Mouse (Mus musculus) limb, embryonic 11.5 days (tissue): ENCODE measurements around the gene Ano6. TPM values are rescaled to one million over a fixed set of nuclear protein-coding genes. Genes with fewer than 3 reads are reported as not detected.

Experiments used
- ATAC-seq: fragments of 200-750 bp; cut with Nextera tagmentation; 2 replicates; pipeline ENCODE4 v1.8.0; 2017; ENCODE audit warnings: low read depth; ENCODE audit not compliant: insufficient number of reproducible peaks, low FRiP score, low TSS enrichment
- DNase-seq: peaks from one replicate; pipeline ENCODE4 v3.0.0-alpha.2; 2015; ENCODE audit warnings: low spot score
- H3K27ac ChIP-seq: fragments of 300-500 bp; sonication (generic); replicated peaks from 2 replicates; pipeline ENCODE4 v1.5.1; 2014; ENCODE audit warnings: low read depth, mild to moderate bottlenecking, low read length
- H3K27me3 ChIP-seq: fragments of 300-500 bp; sonication (generic); 2 replicates; pipeline ENCODE4 v1.6.1; 2014; ENCODE audit warnings: mild to moderate bottlenecking, low read length, mixed read lengths; ENCODE audit not compliant: control insufficient read depth, insufficient read depth
- H3K36me3 ChIP-seq: fragments of 300-500 bp; sonication (generic); 2 replicates; pipeline ENCODE4 v1.6.1; 2014; ENCODE audit warnings: mild to moderate bottlenecking, low read length, moderate library complexity, mixed read lengths; ENCODE audit not compliant: control insufficient read depth, insufficient read depth
- H3K4me1 ChIP-seq: fragments of 300-500 bp; sonication (generic); 2 replicates; pipeline ENCODE4 v1.6.1; 2014; ENCODE audit warnings: low read length, mixed read lengths; ENCODE audit not compliant: control insufficient read depth, insufficient read depth
- H3K4me2 ChIP-seq: fragments of 300-500 bp; sonication (generic); 2 replicates; pipeline ENCODE4 v1.6.1; 2014; ENCODE audit warnings: low read depth, mild to moderate bottlenecking, moderate library complexity; ENCODE audit not compliant: severe bottlenecking
- H3K4me3 ChIP-seq: fragments of 300-500 bp; sonication (generic); 2 replicates; pipeline ENCODE4 v1.5.1; 2014; ENCODE audit warnings: low read depth, low read length
- H3K9ac ChIP-seq: fragments of 300-500 bp; sonication (generic); 2 replicates; pipeline ENCODE4 v1.6.1; 2014; ENCODE audit warnings: mild to moderate bottlenecking, low read length
- H3K9me3 ChIP-seq: fragments of 300-500 bp; sonication (generic); 2 replicates; pipeline ENCODE4 v1.6.1; 2016; ENCODE audit warnings: low read length; ENCODE audit not compliant: control insufficient read depth
- WGBS: fragments of 180-500 bp; shearing (Covaris S2); extraction: QIAGEN DNeasy Blood & Tissue Kit; methylation state at CpG from one replicate; pipeline ENCODE4 v1.1.7; 2014; 5-methylcytosine and 5-hydroxymethylcytosine counted together
- polyA plus RNA-seq: library from polyadenylated mRNA; unstranded; fragments of >200 nt; fragmentation: Nextera tagmentation; extraction: Ambion mirVana; gene quantifications from 2 replicates; pipeline ENCODE4 v1.2.1, GENCODE M21; 2014

Ano6 gene
- polyA plus RNA-seq, 1 experiment from 2014 or later: 41.9 TPM

DNA sequence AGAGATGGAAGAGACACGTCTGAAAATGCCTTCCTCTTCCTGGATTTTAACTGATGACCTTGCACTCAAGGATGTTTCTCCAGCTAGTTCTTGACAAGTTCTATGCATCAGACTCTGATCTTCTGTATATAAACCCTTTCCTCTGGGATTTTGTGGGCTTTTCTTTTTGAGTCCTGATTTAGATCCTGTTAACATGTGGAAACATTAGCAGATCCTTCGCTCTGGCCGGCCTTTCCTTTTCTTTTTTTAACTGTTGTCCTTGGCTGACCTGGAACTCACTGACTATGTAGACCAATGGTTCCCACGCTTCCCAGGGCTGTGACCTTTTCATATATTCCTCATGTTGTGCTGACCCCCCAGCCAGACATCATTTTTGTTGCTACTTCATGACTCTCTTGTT lies 45.4 kb downstream of the Ano6 start:
- WGBS: 86% methylated on average over 4 of the region's 4 CpGs
- Histone ChIP-seq H3K4me3 (no peak overlapping the region), H3K9ac (no peak overlapping the region), H3K4me1 (0 out of 2 replicates have a peak, but pooled peaks cover 7% of the 10 kb centered on the region), H3K27me3 (no peaks in the 10 kb centered on the region), H3K4me2 (no peak overlapping the region), H3K27ac (no peak overlapping the region), H3K36me3 (no peaks in the 10 kb centered on the region), H3K9me3 (no peaks in the 10 kb centered on the region)
- ATAC-seq (no peak), DNase-seq (no peak)

DNA sequence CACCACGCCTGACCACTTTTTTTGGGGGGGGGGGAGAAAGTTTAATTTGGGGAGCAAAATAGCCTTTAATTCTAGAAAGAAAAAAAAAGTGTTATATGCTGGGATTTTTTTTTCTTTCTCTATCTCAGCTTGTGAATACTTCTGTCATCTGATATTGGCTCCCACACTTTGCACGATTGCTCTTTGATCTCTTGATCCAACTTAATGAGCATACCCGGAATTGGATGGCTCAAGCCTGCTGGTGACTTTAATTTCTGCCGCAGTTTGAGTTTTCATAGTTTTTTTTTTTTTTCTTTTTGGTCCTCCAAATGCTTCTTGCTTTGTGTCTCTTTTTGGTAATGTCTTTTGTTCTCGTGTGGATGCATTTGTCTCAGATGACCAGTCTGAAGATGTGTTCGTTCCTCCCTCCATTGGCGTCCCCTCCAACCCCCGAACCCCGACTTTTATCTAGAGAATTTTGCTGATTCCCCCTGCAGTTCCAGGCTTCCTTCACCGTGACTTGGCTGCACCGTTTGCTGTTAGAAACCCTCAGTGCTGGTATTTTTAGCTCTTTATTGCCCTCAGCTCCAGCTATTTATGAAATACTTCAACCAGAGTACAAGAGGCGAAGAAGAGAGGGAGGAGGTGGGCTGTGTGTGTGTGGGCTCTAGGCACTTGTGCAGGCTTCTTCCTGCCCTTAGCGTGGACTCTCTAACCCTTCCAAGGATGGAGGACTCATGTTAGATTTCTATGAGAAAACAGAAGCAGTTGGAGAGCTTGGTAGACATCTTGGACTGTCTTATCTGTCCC lies 46.2 kb downstream of the Ano6 start:
- H3K4me1 ChIP-seq: 0 out of 2 replicates have a peak, but pooled peaks cover 7% of the 10 kb centered on the region
- DNase-seq: no peak

DNA sequence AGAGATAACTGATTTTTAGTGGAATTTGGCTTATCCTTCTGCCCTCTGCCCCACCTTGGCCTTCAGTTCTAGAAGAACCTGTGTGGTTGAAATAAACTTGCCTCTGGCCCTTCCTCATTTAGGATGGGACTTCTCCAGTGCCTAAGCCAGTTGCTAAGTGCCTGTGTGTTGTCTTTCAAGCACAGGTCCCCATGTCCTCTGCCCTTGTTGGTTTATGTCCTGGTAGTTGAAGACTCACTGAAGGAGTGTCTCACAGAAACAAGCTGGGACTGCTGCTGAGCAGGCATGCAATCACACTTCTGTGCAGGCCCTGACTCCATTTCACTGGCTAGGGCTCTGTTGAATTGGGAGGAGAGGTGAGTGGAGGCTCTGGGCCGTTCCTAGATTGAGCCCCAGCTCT lies 46.9 kb downstream of the Ano6 start:
- Histone ChIP-seq H3K4me1 (0 out of 2 replicates have a peak, but pooled peaks cover 7% of the 10 kb centered on the region), H3K27me3 (no peaks in the 10 kb centered on the region), H3K27ac (no peak overlapping the region), H3K9ac (no peak overlapping the region), H3K36me3 (no peaks in the 10 kb centered on the region), H3K9me3 (no peaks in the 10 kb centered on the region), H3K4me2 (no peak overlapping the region), H3K4me3 (no peak overlapping the region)
- DNase-seq: no peak
- no peak for ATAC-seq
- WGBS: 88% methylated on average over 1 of the region's 1 CpGs

More for the DNA sequence above, 46.2 kb downstream of the Ano6 start:
- ATAC-seq: no peak
- no peak overlapping the region for H3K9ac ChIP-seq
- H3K27ac ChIP-seq: no peak overlapping the region
- WGBS: 56% methylated on average over 13 of the region's 13 CpGs
- H3K27me3 ChIP-seq: no peaks in the 10 kb centered on the region
- no peaks in the 10 kb centered on the region for H3K9me3 ChIP-seq
- no peak overlapping the region for H3K4me2 ChIP-seq
- H3K4me3 ChIP-seq: no peak overlapping the region
- H3K36me3 ChIP-seq: no peaks in the 10 kb centered on the region

GRCm38 (mm10) chr15:95838171-95839020 lies 47.8 kb downstream of the Ano6 start:
- WGBS: 81% methylated on average over 11 of the region's 11 CpGs
- ATAC-seq: no peak
- H3K9me3 ChIP-seq: no peaks in the 10 kb centered on the region
- H3K27me3 ChIP-seq: no peaks in the 10 kb centered on the region
- no peak overlapping the region for H3K4me2 ChIP-seq
- H3K9ac ChIP-seq: no peak overlapping the region
- no peaks in the 10 kb centered on the region for H3K36me3 ChIP-seq
- no peak for DNase-seq
- H3K27ac ChIP-seq: no peak overlapping the region
- no peak overlapping the region for H3K4me3 ChIP-seq
- 0 out of 2 replicates have a peak, but pooled peaks cover 7% of the 10 kb centered on the region for H3K4me1 ChIP-seq

DNA sequence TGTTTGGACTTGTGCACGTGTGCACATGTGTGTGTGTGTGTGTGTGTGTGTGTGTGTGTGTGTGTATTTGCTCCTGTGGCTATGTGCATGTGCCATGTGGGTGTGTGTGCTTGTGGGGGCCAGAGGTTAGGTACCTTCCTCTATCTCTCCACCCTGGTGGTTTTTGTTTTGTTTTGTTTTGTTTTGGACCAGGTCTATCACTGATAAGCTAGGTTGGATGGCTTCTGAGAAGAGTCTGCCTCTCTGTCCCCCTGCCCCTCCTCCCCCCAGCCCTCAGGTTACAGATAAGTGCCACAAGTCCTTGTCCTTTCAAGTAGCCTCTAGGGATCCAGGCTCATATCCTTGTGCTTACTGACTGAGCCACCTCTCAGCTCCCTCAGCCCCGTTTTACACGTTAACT lies 49.1 kb downstream of the Ano6 start:
- Histone ChIP-seq H3K4me1 (peaks cover 9% of the 10 kb centered on the region; the same call in 1 of the 2 replicates), H3K9ac (no peak overlapping the region), H3K4me3 (no peak overlapping the region), H3K36me3 (no peaks in the 10 kb centered on the region), H3K4me2 (no peak overlapping the region), H3K27ac (no peak overlapping the region), H3K27me3 (no peaks in the 10 kb centered on the region), H3K9me3 (no peaks in the 10 kb centered on the region)
- DNase-seq (no peak), ATAC-seq (no peak)
- 84% methylated on average over 3 of the region's 3 CpGs for WGBS

- WGBS: 80% methylated on average over 18 of the region's 18 CpGs
- no peaks in the 10 kb centered on the region for H3K27me3 ChIP-seq
- peaks cover 6% of the 10 kb centered on the region; the same call in 1 of the 2 replicates for H3K4me1 ChIP-seq
- H3K27ac ChIP-seq: no peak overlapping the region
- DNase-seq (no peak), ATAC-seq (no peak)
- no peak overlapping the region for H3K4me3 ChIP-seq
- H3K9ac ChIP-seq: no peak overlapping the region
- no peak overlapping the region for H3K4me2 ChIP-seq
- no peaks in the 10 kb centered on the region for H3K36me3 ChIP-seq
- H3K9me3 ChIP-seq: no peaks in the 10 kb centered on the region
These were observed 52.7 kb downstream of the Ano6 start for GRCm38 (mm10) chr15:95843183-95843949.

- H3K4me2 ChIP-seq: no peak overlapping the region
- 62% methylated on average over 2 of the region's 2 CpGs for WGBS
- no peak overlapping the region for H3K9ac ChIP-seq
- no peak overlapping the region for H3K4me3 ChIP-seq
- no peaks in the 10 kb centered on the region for H3K9me3 ChIP-seq
- H3K27ac ChIP-seq: no peak overlapping the region
- no peak for DNase-seq
- no peaks in the 10 kb centered on the region for H3K36me3 ChIP-seq
- no peak for ATAC-seq
- no peaks in the 10 kb centered on the region for H3K27me3 ChIP-seq
- peaks cover 9% of the 10 kb centered on the region; the same call in 1 of the 2 replicates for H3K4me1 ChIP-seq
These were observed 53.8 kb downstream of the Ano6 start for GRCm38 (mm10) chr15:95844412-95844811.

- Histone ChIP-seq H3K36me3 (no peaks in the 10 kb centered on the region), H3K27me3 (no peaks in the 10 kb centered on the region), H3K9ac (no peak overlapping the region), H3K9me3 (no peaks in the 10 kb centered on the region), H3K4me1 (peaks cover 9% of the 10 kb centered on the region; the same call in 1 of the 2 replicates), H3K27ac (no peak overlapping the region), H3K4me2 (no peak overlapping the region), H3K4me3 (no peak overlapping the region)
- 62% methylated on average over 5 of the region's 5 CpGs for WGBS
- DNase-seq (no peak), ATAC-seq (no peak)
These were observed 55.5 kb downstream of the Ano6 start for GRCm38 (mm10) chr15:95846102-95846501.
